ENCODE assay signal across 25 mouse cellular contexts in genomic region chr1:11492936-11493335, GRCm38 (mm10).
"Had no signal": no experiment of that assay in that cellular context is flagged by ENCODE, and none has a peak within 500 bp of the region (broad histone marks: within the 10 kb centered on the region; RNA-seq: fewer than 3 reads in every experiment).

No protein-coding gene starts in this region.

- H3K9ac ChIP-seq: heart, embryonic 13.5 days; heart, embryonic 15.5 days; hindbrain, embryonic 13.5 days; hindbrain, embryonic 15.5 days; kidney, embryonic 15.5 days; limb, embryonic 13.5 days; limb, embryonic 15.5 days; liver, embryonic 12.5 days; liver, embryonic 14.5 days had no signal

- DNase-seq: gastrocnemius, adult 2 months; gastrocnemius, postnatal 10 days; gastrocnemius, postnatal 25 days; heart, adult 18-20 months; heart, postnatal 14 days; heart, postnatal 36 days; kidney, adult 11 months; kidney, adult 2 months; kidney, adult 9 months; kidney, postnatal 14 days; kidney, postnatal 36 days; layer of hippocampus, adult 9-11 months; layer of hippocampus, postnatal 36 days; left cerebral cortex, postnatal 4 days had no signal

- H3K4me3 ChIP-seq: gastrocnemius, adult 2 months; heart, embryonic 13.5 days; heart, embryonic 15.5 days; hindbrain, embryonic 13.5 days; hindbrain, embryonic 15.5 days; kidney, embryonic 15.5 days; limb, embryonic 13.5 days; limb, embryonic 15.5 days; liver, embryonic 12.5 days had no signal

- H3K27ac ChIP-seq: gastrocnemius, adult 2 months; heart, embryonic 13.5 days; heart, embryonic 15.5 days; hindbrain, embryonic 13.5 days; hindbrain, embryonic 15.5 days; hindbrain, postnatal 0 days; kidney, embryonic 15.5 days; kidney, postnatal 0 days; limb, embryonic 13.5 days; limb, embryonic 15.5 days; liver, embryonic 12.5 days; liver, embryonic 14.5 days had no signal

- H3K9me3 ChIP-seq: heart, embryonic 13.5 days; heart, embryonic 15.5 days; hindbrain, embryonic 13.5 days; hindbrain, embryonic 15.5 days; kidney, embryonic 15.5 days; limb, embryonic 13.5 days; limb, embryonic 15.5 days; liver, embryonic 12.5 days had no signal

- H3K36me3 ChIP-seq: heart, embryonic 13.5 days; heart, embryonic 15.5 days; hindbrain, embryonic 13.5 days; hindbrain, embryonic 15.5 days; kidney, embryonic 15.5 days; limb, embryonic 13.5 days; limb, embryonic 15.5 days; liver, embryonic 12.5 days had no signal

- H3K4me1 ChIP-seq: heart, embryonic 13.5 days; heart, embryonic 15.5 days; hindbrain, embryonic 13.5 days; hindbrain, embryonic 15.5 days; kidney, embryonic 15.5 days; limb, embryonic 13.5 days; limb, embryonic 15.5 days; liver, embryonic 12.5 days had no signal

- H3K27me3 ChIP-seq: heart, embryonic 13.5 days; heart, embryonic 15.5 days; hindbrain, embryonic 13.5 days; hindbrain, embryonic 15.5 days; kidney, embryonic 15.5 days; limb, embryonic 13.5 days; limb, embryonic 15.5 days; liver, embryonic 12.5 days had no signal
